Mouse (Mus musculus) lung, embryonic 14.5 days (tissue): Measurements from ENCODE around the gene Zbtb38. TPM values are rescaled to one million over a fixed set of nuclear protein-coding genes. Genes with fewer than 3 reads are reported as not detected.

ENCODE experiments used
- ATAC-seq: fragments of 200-750 bp; cut with Nextera tagmentation; 2 replicates; pipeline ENCODE4 v1.8.0; 2017; ENCODE audit warnings: mild to moderate bottlenecking, moderate TSS enrichment, moderate library complexity; ENCODE audit not compliant: insufficient read depth
- DNase-seq: peaks from one replicate; pipeline ENCODE4 v3.0.0-alpha.2; 2015
- H3K27ac ChIP-seq: fragments of 300-500 bp; sonication (generic); 2 replicates; pipeline ENCODE4 v1.5.1; 2014; ENCODE audit warnings: low read depth, mild to moderate bottlenecking, moderate library complexity
- H3K27me3 ChIP-seq: fragments of 300-500 bp; sonication (generic); 2 replicates; pipeline ENCODE4 v1.6.1; 2014; ENCODE audit warnings: low read length, control low read depth; ENCODE audit not compliant: insufficient read depth
- H3K36me3 ChIP-seq: fragments of 300-500 bp; sonication (generic); 2 replicates; pipeline ENCODE4 v1.6.1; 2014; ENCODE audit warnings: control low read depth; ENCODE audit not compliant: insufficient read depth
- H3K4me1 ChIP-seq: fragments of 300-500 bp; sonication (generic); 2 replicates; pipeline ENCODE4 v1.6.1; 2014; ENCODE audit warnings: antibody characterized with exemption, control low read depth; ENCODE audit not compliant: insufficient read depth
- H3K4me2 ChIP-seq: fragments of 300-500 bp; sonication (generic); 2 replicates; pipeline ENCODE4 v1.6.1; 2014; ENCODE audit warnings: mild to moderate bottlenecking
- H3K4me3 ChIP-seq: fragments of 300-500 bp; sonication (generic); 2 replicates; pipeline ENCODE4 v1.5.1; 2014; ENCODE audit warnings: low read depth, low read length
- H3K9ac ChIP-seq: fragments of 300-500 bp; sonication (generic); 2 replicates; pipeline ENCODE4 v1.6.1; 2014
- H3K9me3 ChIP-seq: fragments of 300-500 bp; sonication (generic); 2 replicates; pipeline ENCODE4 v1.6.1; 2016; ENCODE audit warnings: low read depth, low read length, control low read depth
- CTCF ChIP-seq: IDR thresholded peaks from 2 replicates; pipeline ENCODE4 v1.5.1; 2016; ENCODE audit warnings: antibody characterized with exemption, low read depth
- WGBS: fragments of 180-500 bp; shearing (Covaris S2); extraction: QIAGEN DNeasy Blood & Tissue Kit; methylation state at CpG from one replicate; pipeline ENCODE4 v1.1.7; 2014; 5-methylcytosine and 5-hydroxymethylcytosine counted together
- polyA plus RNA-seq: library from polyadenylated mRNA; unstranded; fragments of >200 nt; fragmentation: Nextera tagmentation; extraction: Ambion mirVana; gene quantifications from 2 replicates; pipeline ENCODE4 v1.2.1, GENCODE M21; 2014

Gene Zbtb38
- polyA plus RNA-seq, 1 experiment from 2014 or later = 24.5 TPM

DNA sequence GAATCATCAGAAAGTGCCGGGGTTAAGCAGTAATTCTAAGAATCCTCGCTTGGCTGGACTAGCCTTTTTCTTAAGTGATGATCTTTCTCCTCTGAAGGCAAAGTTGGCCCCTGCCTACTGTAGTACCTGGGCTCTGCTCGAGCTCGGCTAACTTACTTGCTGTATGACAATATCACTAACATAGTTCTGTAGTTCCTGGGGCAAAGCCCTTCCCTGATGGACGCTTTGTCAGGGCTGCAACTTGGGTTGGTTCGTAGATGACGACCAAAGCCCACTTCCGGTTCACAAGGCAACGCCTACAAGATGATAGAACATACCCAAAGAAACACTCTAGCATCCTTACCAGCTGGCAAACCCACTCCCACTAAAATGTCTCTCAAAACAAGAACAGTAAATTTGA is 47.7 kb downstream of the Zbtb38 start:
- Histone ChIP-seq H3K4me1 (peaks cover 3% of the 10 kb centered on the region; the same call in 1 of the 2 replicates), H3K27me3 (no peaks in the 10 kb centered on the region), H3K9me3 (no peaks in the 10 kb centered on the region), H3K9ac (no peak overlapping the region), H3K36me3 (peaks cover 12% of the 10 kb centered on the region; the same call in 1 of the 2 replicates), H3K4me2 (no peak overlapping the region), H3K27ac (no peak overlapping the region; the same call in 1 of the 2 replicates), H3K4me3 (no peak overlapping the region)
- ATAC-seq = no peak
- DNase-seq = no peak
- 80% methylated on average over 9 of the region's 9 CpGs for WGBS
- no peak for TF ChIP-seq CTCF

DNA sequence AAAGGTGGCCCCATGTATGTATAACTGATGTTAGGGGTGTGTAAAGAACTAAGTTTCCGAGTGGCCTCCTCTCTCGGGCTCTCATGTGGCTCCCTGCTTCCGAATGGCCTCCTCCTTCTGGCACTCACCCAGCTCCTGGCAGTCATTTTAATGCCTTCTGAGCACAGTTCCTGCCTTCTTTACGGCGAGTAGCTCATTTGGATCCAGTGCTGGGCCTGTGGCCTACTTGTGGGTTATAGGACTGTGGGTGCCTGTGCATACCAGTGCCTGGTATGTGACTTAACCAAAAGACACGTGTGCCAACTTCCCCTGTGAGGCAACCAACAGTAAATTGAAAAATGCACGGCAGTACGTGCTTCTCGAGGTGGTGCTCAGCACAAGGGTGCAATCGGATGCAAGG is 50.7 kb downstream of the Zbtb38 start:
- Histone ChIP-seq H3K4me1 (peaks cover 3% of the 10 kb centered on the region; the same call in 1 of the 2 replicates), H3K27ac (no peak overlapping the region), H3K4me3 (no peak overlapping the region), H3K9me3 (peaks cover 6% of the 10 kb centered on the region; the same call in 1 of the 2 replicates), H3K36me3 (peaks cover 18% of the 10 kb centered on the region; the same call in 1 of the 2 replicates), H3K9ac (no peak overlapping the region), H3K27me3 (no peaks in the 10 kb centered on the region), H3K4me2 (no peak overlapping the region)
- WGBS = 86% methylated on average over 10 of the region's 10 CpGs
- no peak for TF ChIP-seq CTCF
- ATAC-seq (no peak), DNase-seq (no peak)

GRCm38 (mm10) chr9:96699276-96700035 is 53.2 kb downstream of the Zbtb38 start:
- DNase-seq = no peak
- Histone ChIP-seq H3K27ac (no peak overlapping the region), H3K4me2 (no peak overlapping the region), H3K9me3 (peaks cover 6% of the 10 kb centered on the region; the same call in 1 of the 2 replicates), H3K27me3 (no peaks in the 10 kb centered on the region), H3K4me1 (no peaks in the 10 kb centered on the region), H3K36me3 (peaks cover 18% of the 10 kb centered on the region; the same call in 1 of the 2 replicates), H3K4me3 (no peak overlapping the region), H3K9ac (no peak overlapping the region)
- ATAC-seq = no peak
- peak; percentile 40; the same call in 1 of the 2 replicates for TF ChIP-seq CTCF
- 96% methylated on average over 6 of the region's 6 CpGs for WGBS

DNA sequence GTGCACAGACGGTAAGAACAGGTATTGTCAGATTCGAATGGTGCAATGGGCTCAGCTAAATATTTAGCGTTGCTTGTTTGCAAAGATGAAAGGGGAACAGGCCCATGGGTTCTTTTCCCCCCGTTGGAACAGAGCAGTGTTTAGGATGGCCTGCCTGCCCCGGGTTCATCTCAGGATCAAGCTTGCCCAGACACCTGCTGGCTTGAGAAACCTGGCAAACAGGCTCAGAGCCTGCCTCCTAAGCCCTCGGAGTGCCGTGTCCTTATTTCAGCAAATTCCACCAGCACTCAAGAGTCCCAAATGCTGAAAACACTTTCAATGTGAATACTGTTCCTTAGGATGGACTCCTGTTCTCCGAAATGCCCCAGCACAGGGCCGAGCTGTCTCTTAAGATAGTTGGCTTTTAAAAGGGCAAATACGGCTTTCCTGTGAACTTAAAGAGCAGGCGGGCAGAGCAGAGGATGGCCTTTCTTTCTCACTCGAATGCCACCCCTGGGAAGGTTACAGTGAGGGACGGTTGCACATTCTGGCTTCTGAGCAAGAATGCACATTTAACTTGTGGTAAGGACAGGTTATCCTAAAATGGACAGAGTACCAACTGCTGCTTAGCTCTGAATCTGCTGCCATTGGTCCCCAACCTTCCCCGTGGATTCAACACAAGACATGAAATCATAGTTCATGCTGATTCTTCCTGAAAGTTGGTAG is 55.7 kb downstream of the Zbtb38 start:
- Histone ChIP-seq H3K27me3 (no peaks in the 10 kb centered on the region), H3K9ac (no peak overlapping the region), H3K9me3 (peaks cover 6% of the 10 kb centered on the region; the same call in 1 of the 2 replicates), H3K4me1 (no peaks in the 10 kb centered on the region), H3K4me3 (no peak overlapping the region), H3K36me3 (peaks cover 15% of the 10 kb centered on the region), H3K27ac (peak overlapping the region; percentile 65; the same call in 1 of the 2 replicates), H3K4me2 (no peak overlapping the region)
- WGBS = 72% methylated on average over 14 of the region's 14 CpGs
- ATAC-seq = no peak
- DNase-seq = no peak
- TF ChIP-seq CTCF = no peak

DNA sequence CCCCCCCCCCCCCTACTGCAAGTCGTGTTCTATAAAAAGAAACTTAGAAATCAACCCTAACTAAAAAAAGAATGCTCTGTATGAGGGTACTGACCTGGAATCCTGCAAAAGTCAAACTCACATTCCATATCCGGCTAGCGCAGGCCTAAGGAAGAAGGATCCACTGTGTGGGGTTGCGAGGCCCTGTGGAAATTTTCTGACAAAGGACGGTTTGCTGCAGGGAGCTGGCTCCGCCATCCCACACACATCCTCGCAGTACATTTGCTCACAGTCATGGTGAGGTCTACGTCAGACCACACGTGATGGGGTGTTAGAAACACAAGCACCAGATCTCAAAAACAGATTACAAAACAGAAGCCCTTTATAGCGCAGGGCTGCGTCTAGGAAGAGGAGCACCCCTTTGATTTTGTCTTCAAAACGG is 56.5 kb downstream of the Zbtb38 start:
- Histone ChIP-seq H3K4me2 (no peak overlapping the region), H3K27me3 (no peaks in the 10 kb centered on the region), H3K4me1 (no peaks in the 10 kb centered on the region), H3K36me3 (peaks cover 13% of the 10 kb centered on the region), H3K9me3 (peaks cover 6% of the 10 kb centered on the region; the same call in 1 of the 2 replicates), H3K4me3 (no peak overlapping the region), H3K9ac (no peak overlapping the region), H3K27ac (peak overlapping the region; percentile 65; the same call in 1 of the 2 replicates)
- DNase-seq (peak; percentile 27), ATAC-seq (peak; percentile 66)
- WGBS = 48% methylated on average over 12 of the region's 12 CpGs
- no peak for TF ChIP-seq CTCF

DNA sequence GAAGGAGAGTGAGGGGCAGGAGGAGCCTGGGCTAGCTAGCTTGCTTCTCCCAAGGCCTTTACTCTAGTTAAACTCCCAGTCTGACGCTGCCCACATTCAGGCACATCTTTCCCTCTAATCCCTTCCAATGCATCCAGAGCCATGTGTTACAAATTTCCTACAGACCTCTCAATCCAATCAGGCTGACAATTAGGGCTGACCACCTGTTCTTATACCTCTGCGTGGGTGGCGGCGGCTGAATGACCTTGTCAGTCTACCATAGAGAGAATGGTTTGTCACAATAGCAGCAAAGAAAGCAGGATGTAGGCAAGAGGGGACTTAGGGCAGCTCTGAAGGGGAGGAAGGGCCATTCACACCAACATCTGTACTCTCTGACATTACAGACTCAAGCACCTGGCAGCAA is 62.2 kb downstream of the Zbtb38 start:
- H3K9ac ChIP-seq = no peak overlapping the region
- peaks cover 30% of the 10 kb centered on the region for H3K36me3 ChIP-seq
- 83% methylated on average over 4 of the region's 4 CpGs for WGBS
- ATAC-seq = no peak
- H3K9me3 ChIP-seq = no peaks in the 10 kb centered on the region
- H3K27me3 ChIP-seq = no peaks in the 10 kb centered on the region
- peaks cover 7% of the 10 kb centered on the region; the same call in 1 of the 2 replicates for H3K4me1 ChIP-seq
- no peak overlapping the region for H3K4me3 ChIP-seq
- H3K27ac ChIP-seq = no peak overlapping the region
- H3K4me2 ChIP-seq = no peak overlapping the region
- no peak for DNase-seq
- TF ChIP-seq CTCF = no peak

DNA sequence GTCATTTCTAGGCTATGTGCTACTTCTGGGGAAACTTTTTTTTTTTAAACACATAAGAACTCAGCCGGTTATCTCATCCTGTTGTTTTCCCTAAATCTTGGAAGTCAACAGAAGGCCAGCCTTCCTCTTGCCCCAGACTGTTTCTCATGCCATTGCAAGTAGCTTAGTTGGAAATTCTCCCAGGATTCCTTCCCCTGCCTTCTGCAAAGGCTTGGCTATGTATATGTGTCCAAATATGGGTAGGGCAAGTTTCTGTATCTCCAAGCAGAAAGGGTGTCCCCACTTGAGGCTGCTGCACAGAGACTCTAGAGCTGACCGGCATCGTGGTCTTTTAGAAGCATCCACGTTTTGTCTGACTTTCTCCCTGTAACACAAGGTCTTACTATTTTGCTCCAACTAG is 63.6 kb downstream of the Zbtb38 start:
- Histone ChIP-seq H3K4me1 (peaks cover 7% of the 10 kb centered on the region; the same call in 1 of the 2 replicates), H3K4me2 (no peak overlapping the region), H3K9ac (no peak overlapping the region), H3K4me3 (no peak overlapping the region), H3K36me3 (peaks cover 38% of the 10 kb centered on the region), H3K9me3 (no peaks in the 10 kb centered on the region), H3K27me3 (no peaks in the 10 kb centered on the region), H3K27ac (peak overlapping the region; percentile 85)
- WGBS = 69% methylated on average over 4 of the region's 4 CpGs
- peak; percentile 82 for DNase-seq
- peak; percentile 61 for ATAC-seq
- TF ChIP-seq CTCF = no peak
